Mouse (Mus musculus) regulatory T cell (primary cell): ENCODE data around the gene Kntc1.
"Not testable (repeated sequence)": the region's sequence is repeated elsewhere in the genome, so short reads cannot be mapped to it uniquely, and the experiment has no call there.

Source experiments
- in situ Hi-C: fragments of 300-600 bp; cut with MboI, MseI; formaldehyde crosslinking; loops from one replicate; pipeline ENCODE4 v1.15.1; 2025; ENCODE audit warnings: high pct_unique_total_duplicates

Kntc1 gene

GRCm38 (mm10) chr5:123749065-123750064 lies at the start of gene Kntc1, which contains the start of gene Rsrc2:
Kntc1 (plus strand) TSS chr5:123749716.
Rsrc2 (minus strand) TSS chr5:123749414.
- in situ Hi-C loops, result no loop called here

- in situ Hi-C loops, result loop anchor here (10.0 to 25.0 kb wide), 2 partner anchors 704 to 1238 kb away; no protein-coding TSS in a partner anchor
These were observed 48.9 kb upstream of the Kntc1 start for GRCm38 (mm10) chr5:123700625-123701024.

- in situ Hi-C loops, result loop anchor here (10.0 to 25.0 kb wide), 2 partner anchors 696 to 1246 kb away; no protein-coding TSS in a partner anchor
These were observed 40.9 kb upstream of the Kntc1 start for GRCm38 (mm10) chr5:123708598-123708997.

GRCm38 (mm10) chr5:123709571-123709970 lies 39.9 kb upstream of the Kntc1 start:
- in situ Hi-C loops, result loop anchor here (10.0 to 25.0 kb wide), 2 partner anchors 695 to 1247 kb away; no protein-coding TSS in a partner anchor

- in situ Hi-C loops, result loop anchor here (25.0 kb wide), 1 partner anchor 1251 kb away; no protein-coding TSS in a partner anchor
These were observed 35.7 kb upstream of the Kntc1 start for GRCm38 (mm10) chr5:123713782-123714181.

- in situ Hi-C loops, result loop anchor here (25.0 kb wide), 1 partner anchor 1252 kb away; no protein-coding TSS in a partner anchor
These were observed 34.9 kb upstream of the Kntc1 start for GRCm38 (mm10) chr5:123714622-123715021.

- in situ Hi-C loops, result loop anchor here (25.0 kb wide), 1 partner anchor 1258 kb away; no protein-coding TSS in a partner anchor
These were observed 28.9 kb upstream of the Kntc1 start, which contains the start of gene Zcchc8 for GRCm38 (mm10) chr5:123720328-123721311. Zcchc8 (minus strand) TSS chr5:123721100.

GRCm38 (mm10) chr5:123723816-123724215 lies 25.7 kb upstream of the Kntc1 start:
- in situ Hi-C loops, result loop anchor here (25.0 kb wide), 1 partner anchor 1262 kb away; no protein-coding TSS in a partner anchor

- in situ Hi-C loops, result no loop called here
These were observed 18.5 kb upstream of the Kntc1 start for GRCm38 (mm10) chr5:123730981-123731380.

- in situ Hi-C loops, result no loop called here
These were observed 5.2 kb upstream of the Kntc1 start for GRCm38 (mm10) chr5:123744358-123744757.

GRCm38 (mm10) chr5:123746253-123746652 lies 3.3 kb upstream of the Kntc1 start:
- in situ Hi-C loops, result no loop called here

GRCm38 (mm10) chr5:123747604-123748003 lies 1.9 kb upstream of the Kntc1 start:
- in situ Hi-C loops, result no loop called here

- in situ Hi-C loops, result no loop called here
These were observed 1.0 kb upstream of the Kntc1 start for GRCm38 (mm10) chr5:123748339-123749064.

- in situ Hi-C loops, result no loop called here
These were observed 16.0 kb downstream of the Kntc1 start for GRCm38 (mm10) chr5:123765506-123765905.

- in situ Hi-C loops, result not testable (repeated sequence)
These were observed 16.9 kb downstream of the Kntc1 start for GRCm38 (mm10) chr5:123766455-123766854.

- in situ Hi-C loops, result no loop called here
These were observed 23.9 kb downstream of the Kntc1 start for GRCm38 (mm10) chr5:123773441-123773840.

- in situ Hi-C loops, result no loop called here
These were observed 31.2 kb downstream of the Kntc1 start for GRCm38 (mm10) chr5:123780716-123781115.

- in situ Hi-C loops, result no loop called here
These were observed 32.3 kb downstream of the Kntc1 start for GRCm38 (mm10) chr5:123781864-123782263.

- in situ Hi-C loops, result no loop called here
These were observed 39.5 kb downstream of the Kntc1 start for GRCm38 (mm10) chr5:123788976-123789375.

GRCm38 (mm10) chr5:123793081-123793480 lies 43.6 kb downstream of the Kntc1 start:
- in situ Hi-C loops, result no loop called here
